Comparison of ENCODE assay signal across 8 mouse cellular contexts in genomic region chr13:55361145-55361544, GRCm38 (mm10). TPM values are rescaled to one million over a fixed set of nuclear protein-coding genes. Genes with fewer than 3 reads are reported as not detected.
A peak's percentile ranks its signal among the peaks of the same experiment; 100 is the strongest.
DNase-seq lines count a peak whose midpoint lies in the region; ATAC-seq and TF ChIP-seq lines count a peak whose summit lies in the region.

No protein-coding gene starts in this region.

- H3K4me1 ChIP-seq in lung, embryonic 14.5 days (ENCODE audit: insufficient read depth) = peaks cover 6% of the 10 kb centered on the region
- H3K4me1 ChIP-seq in lung, adult 2 months (ENCODE audit: control insufficient read depth, insufficient read depth, low read length) = no peaks in the 10 kb centered on the region; the same call in 1 of the 2 replicates
- peaks cover 9% of the 10 kb centered on the region for H3K4me1 ChIP-seq in embryonic fibroblast, embryonic 13.5 days (ENCODE audit: control insufficient read depth, insufficient read depth, low read length)
- H3K4me1 ChIP-seq in limb, embryonic 10.5 days = peaks cover 19% of the 10 kb centered on the region
- H3K4me1 ChIP-seq in neural tube, embryonic 14.5 days (ENCODE audit: control insufficient read depth, insufficient read depth, low read length) = peaks cover 11% of the 10 kb centered on the region

- no peak overlapping the region for H3K27ac ChIP-seq in lung, embryonic 14.5 days (ENCODE audit: low read depth)
- H3K27ac ChIP-seq in embryonic fibroblast, embryonic 13.5 days (ENCODE audit: insufficient read depth, low read length) = no peak overlapping the region
- no peak overlapping the region for H3K27ac ChIP-seq in limb, embryonic 10.5 days
- H3K27ac ChIP-seq in neural tube, embryonic 14.5 days (ENCODE audit: low read depth, low read length) = no peak overlapping the region

- peak overlapping the region; percentile 95 for H3K9ac ChIP-seq in lung, embryonic 14.5 days
- H3K9ac ChIP-seq in neural tube, embryonic 14.5 days (replicated peaks; ENCODE audit: low read depth, low read length) = no peak overlapping the region

- TF ChIP-seq POLR2A in lung, adult 2 months (IDR thresholded peaks at IDR 0.05; ENCODE audit: borderline replicate concordance, extremely low read depth, low read depth, low read length) = no peak
- no peak for TF ChIP-seq POLR2A in embryonic fibroblast, embryonic 13.5 days (IDR thresholded peaks at IDR 0.05; ENCODE audit: low read depth, low read length)

- H3K36me3 ChIP-seq in lung, embryonic 14.5 days (ENCODE audit: insufficient read depth) = peaks cover 47% of the 10 kb centered on the region; the same call in 1 of the 2 replicates
- H3K36me3 ChIP-seq in limb, embryonic 10.5 days = peaks cover 52% of the 10 kb centered on the region
- peaks cover 11% of the 10 kb centered on the region; the same call in 1 of the 2 replicates for H3K36me3 ChIP-seq in neural tube, embryonic 14.5 days (ENCODE audit: control insufficient read depth, insufficient read depth, low read length)

- H3K27me3 ChIP-seq in lung, embryonic 14.5 days (ENCODE audit: insufficient read depth, low read length) = no peaks in the 10 kb centered on the region
- no peaks in the 10 kb centered on the region for H3K27me3 ChIP-seq in limb, embryonic 10.5 days (ENCODE audit: low read depth, poor library complexity, severe bottlenecking)
- H3K27me3 ChIP-seq in neural tube, embryonic 14.5 days (ENCODE audit: control insufficient read depth, insufficient read depth, low read length) = no peaks in the 10 kb centered on the region

- peak overlapping the region; percentile 99 for H3K4me3 ChIP-seq in lung, embryonic 14.5 days (ENCODE audit: low read depth, low read length)
- H3K4me3 ChIP-seq in lung, adult 2 months (replicated peaks; ENCODE audit: extremely low read depth, low read depth, low read length) = no peak overlapping the region
- peak overlapping the region; percentile 99 for H3K4me3 ChIP-seq in embryonic fibroblast, embryonic 13.5 days (ENCODE audit: insufficient read depth, low read length)
- H3K4me3 ChIP-seq in limb, embryonic 10.5 days = peak overlapping the region; percentile 89
- peak overlapping the region; percentile 88; the same call in 1 of the 2 replicates for H3K4me3 ChIP-seq in neural tube, embryonic 14.5 days (ENCODE audit: low read depth, low read length)

- no peak for DNase-seq in lung, embryonic 14.5 days
- DNase-seq in lung, adult 2 months = no peak
- DNase-seq in limb, embryonic 10.5 days (ENCODE audit: low spot score) = no peak
- no peak for DNase-seq in layer of hippocampus, postnatal 10 days (ENCODE audit: low spot score in 2 of 2)
- no peak for DNase-seq in left cerebral cortex, adult 18-20 months (ENCODE audit: low spot score in 2 of 2)

- no peak for TF ChIP-seq CTCF in lung, embryonic 14.5 days (IDR thresholded peaks at IDR 0.05; ENCODE audit: low read depth)
- TF ChIP-seq CTCF in lung, adult 2 months (IDR thresholded peaks at IDR 0.05; ENCODE audit: insufficient read depth, low read length) = no peak
- TF ChIP-seq CTCF in embryonic fibroblast, embryonic 13.5 days (IDR thresholded peaks at IDR 0.05; ENCODE audit: borderline replicate concordance, insufficient read depth, low read length) = no peak

- H3K4me2 ChIP-seq in lung, embryonic 14.5 days = peak overlapping the region; percentile 84
- H3K4me2 ChIP-seq in neural tube, embryonic 14.5 days (ENCODE audit: low read depth, low read length) = peak overlapping the region; percentile 90

- ATAC-seq in lung, embryonic 14.5 days (ENCODE audit: insufficient read depth) = no peak
- ATAC-seq in neural tube, embryonic 14.5 days (ENCODE audit: low read depth) = no peak
- no peak for ATAC-seq in monocyte, adult 5-6 weeks (replicated peaks; ENCODE audit: insufficient number of reproducible peaks, low FRiP score, low TSS enrichment, poor library complexity, severe bottlenecking)

- H3K9me3 ChIP-seq in lung, embryonic 14.5 days (ENCODE audit: low read depth, low read length) = no peaks in the 10 kb centered on the region
- H3K9me3 ChIP-seq in limb, embryonic 10.5 days (replicated peaks) = no peaks in the 10 kb centered on the region
- no peaks in the 10 kb centered on the region for H3K9me3 ChIP-seq in neural tube, embryonic 14.5 days (ENCODE audit: control insufficient read depth, low read length)

RNA-seq across cellular contexts. Expression of gene Lman2, which starts 1.4 kb away (rescaled TPM):
- 105 and 106 TPM in 2 replicates for polyA plus RNA-seq in lung, embryonic 14.5 days (2014; fragmentation: Nextera tagmentation; extraction: Ambion mirVana)
- 76.2 and 80.8 TPM in 2 replicates for polyA plus RNA-seq in lung, adult 2 months (2012; rRNA removed)
- 66.9 and 70.7 TPM in 2 replicates for polyA plus RNA-seq in embryonic fibroblast, embryonic 13.5 days (2011; ENCODE audit: insufficient read length, low read depth, missing spikeins)
- 112 and 113 TPM in 2 replicates for polyA plus RNA-seq in limb, embryonic 10.5 days (2016; fragmentation: Nextera tagmentation; extraction: Ambion mirVana)
- 36.5 and 49.9 TPM in 2 replicates for polyA plus RNA-seq in neural tube, embryonic 14.5 days (2014; fragmentation: Nextera tagmentation; extraction: Ambion mirVana)
- total RNA-seq in layer of hippocampus, postnatal 10 days (2021) = 10 to 100 TPM; 44.7 to 49.4 TPM
- 85.3 to 97.5 TPM (median 91.3 TPM) in 3 replicates for total RNA-seq in monocyte, adult 5-6 weeks (2017)
- total RNA-seq in left cerebral cortex, adult 18-20 months (2021) = 10 to 100 TPM; 54.4 to 59.1 TPM

RNA-seq across cellular contexts. Expression of gene Rgs14, which starts 8.4 kb away (rescaled TPM):
- polyA plus RNA-seq in lung, embryonic 14.5 days (2014; fragmentation: Nextera tagmentation; extraction: Ambion mirVana) = 0.69 and 1.0 TPM in 2 replicates
- 11.7 and 11.8 TPM in 2 replicates for polyA plus RNA-seq in lung, adult 2 months (2012; rRNA removed)
- not detected in 2 replicates for polyA plus RNA-seq in embryonic fibroblast, embryonic 13.5 days (2011; ENCODE audit: insufficient read length, low read depth, missing spikeins)
- 0.70 and 1.1 TPM in 2 replicates for polyA plus RNA-seq in limb, embryonic 10.5 days (2016; fragmentation: Nextera tagmentation; extraction: Ambion mirVana)
- polyA plus RNA-seq in neural tube, embryonic 14.5 days (2014; fragmentation: Nextera tagmentation; extraction: Ambion mirVana) = 0.11 and 0.32 TPM in 2 replicates
- 10 to 100 TPM; 28.6 to 37.0 TPM for total RNA-seq in layer of hippocampus, postnatal 10 days (2021)
- 21.8 to 43.9 TPM (median 40.8 TPM) in 3 replicates for total RNA-seq in monocyte, adult 5-6 weeks (2017)
- total RNA-seq in left cerebral cortex, adult 18-20 months (2021) = 10 to 100 TPM; 57.5 to 60.7 TPM

RNA-seq across cellular contexts. Expression of gene Mxd3, which starts 31.5 kb away (rescaled TPM):
- 45.6 and 46.2 TPM in 2 replicates for polyA plus RNA-seq in lung, embryonic 14.5 days (2014; fragmentation: Nextera tagmentation; extraction: Ambion mirVana)
- 1.5 and 2.7 TPM in 2 replicates for polyA plus RNA-seq in lung, adult 2 months (2012; rRNA removed)
- polyA plus RNA-seq in embryonic fibroblast, embryonic 13.5 days (2011; ENCODE audit: insufficient read length, low read depth, missing spikeins) = 9.5 and 19.0 TPM in 2 replicates
- polyA plus RNA-seq in limb, embryonic 10.5 days (2016; fragmentation: Nextera tagmentation; extraction: Ambion mirVana) = 15.8 and 27.5 TPM in 2 replicates
- 5.7 and 5.9 TPM in 2 replicates for polyA plus RNA-seq in neural tube, embryonic 14.5 days (2014; fragmentation: Nextera tagmentation; extraction: Ambion mirVana)
- total RNA-seq in layer of hippocampus, postnatal 10 days (2021) = 1 to 10 TPM; 2.4 to 2.9 TPM
- total RNA-seq in monocyte, adult 5-6 weeks (2017) = 1.3 to 2.0 TPM (median 1.4 TPM) in 3 replicates
- total RNA-seq in left cerebral cortex, adult 18-20 months (2021) = 1 to 10 TPM; 1.1 to 1.8 TPM

RNA-seq across cellular contexts. Expression of gene Slc34a1, which starts 36.8 kb away (rescaled TPM):
- not detected in 2 replicates for polyA plus RNA-seq in lung, embryonic 14.5 days (2014; fragmentation: Nextera tagmentation; extraction: Ambion mirVana)
- polyA plus RNA-seq in lung, adult 2 months (2012; rRNA removed) = 0.28 and 1.7 TPM in 2 replicates
- not detected in 2 replicates for polyA plus RNA-seq in embryonic fibroblast, embryonic 13.5 days (2011; ENCODE audit: insufficient read length, low read depth, missing spikeins)
- polyA plus RNA-seq in limb, embryonic 10.5 days (2016; fragmentation: Nextera tagmentation; extraction: Ambion mirVana) = not detected in 2 replicates
- 0.19 and 0.32 TPM in 2 replicates for polyA plus RNA-seq in neural tube, embryonic 14.5 days (2014; fragmentation: Nextera tagmentation; extraction: Ambion mirVana)
- total RNA-seq in layer of hippocampus, postnatal 10 days (2021) = not detected
- not detected in 3 replicates for total RNA-seq in monocyte, adult 5-6 weeks (2017)
- total RNA-seq in left cerebral cortex, adult 18-20 months (2021) = not detected

RNA-seq across cellular contexts. Expression of gene Rab24, which starts 39.4 kb away (rescaled TPM):
- polyA plus RNA-seq in lung, embryonic 14.5 days (2014; fragmentation: Nextera tagmentation; extraction: Ambion mirVana) = 74.1 and 80.9 TPM in 2 replicates
- 60.4 and 69.2 TPM in 2 replicates for polyA plus RNA-seq in lung, adult 2 months (2012; rRNA removed)
- polyA plus RNA-seq in embryonic fibroblast, embryonic 13.5 days (2011; ENCODE audit: insufficient read length, low read depth, missing spikeins) = 41.4 and 48.0 TPM in 2 replicates
- polyA plus RNA-seq in limb, embryonic 10.5 days (2016; fragmentation: Nextera tagmentation; extraction: Ambion mirVana) = 79.0 and 85.8 TPM in 2 replicates
- polyA plus RNA-seq in neural tube, embryonic 14.5 days (2014; fragmentation: Nextera tagmentation; extraction: Ambion mirVana) = 99.0 and 101 TPM in 2 replicates
- 10 to 100 TPM; 62.4 to 66.9 TPM for total RNA-seq in layer of hippocampus, postnatal 10 days (2021)
- total RNA-seq in monocyte, adult 5-6 weeks (2017) = 23.6 to 34.8 TPM (median 29.4 TPM) in 3 replicates
- total RNA-seq in left cerebral cortex, adult 18-20 months (2021) = 10 to 100 TPM; 87.6 to 89.3 TPM
